Mouse (Mus musculus) ovary, postnatal 10 days (tissue): Measurements from ENCODE around the gene Slc16a1.
"Not testable (repeated sequence)": the region's sequence is repeated elsewhere in the genome, so short reads cannot be mapped to it uniquely, and the experiment has no call there.

Experiments used
- DNase-seq: peaks from one replicate; pipeline ENCODE4 v3.0.0; 2022; ENCODE audit warnings: low spot score

The Slc16a1 gene

GRCm38 (mm10) chr3:104638932-104639748, 672 bp downstream of the Slc16a1 start:
- peak; percentile 33 for DNase-seq

- no peak for DNase-seq
These were observed 1.4 kb downstream of the Slc16a1 start for GRCm38 (mm10) chr3:104639749-104640368.

DNA sequence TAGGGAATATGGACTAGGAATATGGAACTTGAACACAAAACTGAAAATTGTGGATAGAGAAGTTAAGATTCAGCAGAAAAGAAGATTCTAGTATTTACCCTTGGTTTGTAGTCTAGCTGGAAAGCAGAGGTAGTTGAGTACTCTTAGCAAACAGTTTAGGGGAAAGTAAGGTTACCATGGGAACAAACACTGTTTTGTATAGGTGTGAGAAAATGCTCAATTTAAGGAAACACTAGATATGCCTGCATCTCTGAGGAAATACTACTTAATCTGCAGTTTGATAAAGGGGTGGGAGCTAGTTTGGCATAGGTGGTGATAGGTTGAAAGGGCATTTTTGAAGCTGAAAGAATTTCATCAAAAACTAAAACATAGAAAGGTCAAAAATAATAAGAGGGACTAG, 2.4 kb downstream of the Slc16a1 start:
- no peak for DNase-seq

- DNase-seq = no peak
These were observed 2.8 kb downstream of the Slc16a1 start for GRCm38 (mm10) chr3:104641313-104641712.

- DNase-seq = no peak
These were observed 4.6 kb downstream of the Slc16a1 start for GRCm38 (mm10) chr3:104643113-104643512.

DNA sequence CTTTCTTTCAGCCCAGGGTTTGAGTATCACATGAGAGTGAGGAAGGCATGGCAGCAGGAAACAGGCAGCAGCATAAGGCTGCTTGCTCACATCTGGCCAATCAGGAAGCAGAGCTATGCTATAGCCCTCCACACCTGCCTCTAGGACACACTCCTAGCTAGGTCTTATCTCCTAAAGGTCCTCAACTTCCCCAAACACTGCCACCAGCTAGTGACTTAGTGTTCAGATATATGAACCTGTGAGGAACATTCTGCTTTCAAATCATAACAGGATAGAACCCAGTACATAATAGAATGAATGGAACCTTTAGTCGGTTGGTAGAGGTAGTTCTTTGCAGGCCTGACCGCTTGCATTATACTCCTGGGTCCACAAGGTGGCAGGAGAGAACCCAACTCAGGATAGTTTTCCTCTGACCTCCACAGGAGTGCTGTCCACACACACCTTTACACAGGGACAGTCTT, 5.4 kb downstream of the Slc16a1 start:
- no peak for DNase-seq

DNA sequence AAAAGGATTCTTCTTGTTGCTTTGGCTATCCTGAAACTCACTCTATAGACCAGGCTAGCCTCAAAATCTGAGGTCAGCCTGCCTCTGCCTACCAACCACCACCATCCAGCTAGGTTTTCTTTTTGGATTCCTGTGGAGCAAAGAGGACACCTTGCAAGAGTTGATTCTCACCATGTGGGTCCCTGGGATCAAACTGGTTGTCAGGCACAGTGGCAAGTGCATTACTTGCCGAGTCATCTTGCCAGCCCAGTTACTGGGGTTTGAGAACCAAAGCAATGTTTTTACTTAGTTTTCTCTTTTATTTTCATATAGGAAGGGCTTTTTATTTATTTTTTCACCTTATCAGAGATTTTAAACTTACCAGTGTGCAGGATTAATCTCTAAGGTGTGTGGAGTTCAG, 5.9 kb downstream of the Slc16a1 start:
- no peak for DNase-seq

- no peak for DNase-seq
These were observed 15.8 kb downstream of the Slc16a1 start for GRCm38 (mm10) chr3:104654219-104654618.

GRCm38 (mm10) chr3:104654921-104655320, 16.5 kb downstream of the Slc16a1 start:
- DNase-seq = no peak

DNA sequence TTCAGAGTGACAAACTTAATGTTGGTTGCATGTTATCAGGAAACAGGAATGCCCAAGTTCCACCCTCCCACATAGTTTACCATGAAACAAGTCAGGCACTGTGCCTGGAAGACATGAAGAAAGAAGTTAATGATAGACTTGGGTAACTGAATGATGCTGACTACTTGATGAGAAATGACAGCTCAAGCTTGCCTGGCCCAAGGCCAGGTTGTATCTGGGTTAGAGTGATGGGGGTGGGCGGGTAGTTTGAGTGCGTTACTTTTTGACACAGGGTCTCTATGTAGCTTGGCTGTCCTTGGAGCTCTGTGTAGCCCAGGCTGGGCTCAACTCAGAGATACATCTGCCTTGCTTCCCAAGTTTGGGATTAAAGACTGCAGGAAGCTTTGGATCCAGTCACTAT, 20.2 kb downstream of the Slc16a1 start:
- no peak for DNase-seq

GRCm38 (mm10) chr3:104659758-104660157, 21.3 kb downstream of the Slc16a1 start:
- no peak for DNase-seq

DNA sequence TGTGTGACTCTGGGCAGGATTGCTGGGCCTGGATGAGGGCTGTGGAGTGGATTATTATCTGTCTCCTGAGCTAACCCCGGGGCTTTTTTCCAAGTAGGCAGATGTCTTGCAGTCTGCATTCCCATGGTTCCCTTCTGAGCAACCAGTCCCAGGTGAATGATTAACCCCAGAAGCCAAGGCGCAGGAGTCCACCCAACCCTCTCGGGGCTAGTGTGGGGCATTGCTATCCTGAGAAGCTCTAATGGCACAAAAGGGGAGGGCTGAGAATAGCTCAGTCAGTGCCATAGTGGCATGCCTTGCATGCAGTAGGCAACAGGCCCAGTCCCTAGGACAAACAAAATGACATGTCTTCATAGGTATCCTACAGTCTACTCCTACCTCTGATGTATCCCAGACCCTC, 22.1 kb downstream of the Slc16a1 start:
- DNase-seq = no peak

DNA sequence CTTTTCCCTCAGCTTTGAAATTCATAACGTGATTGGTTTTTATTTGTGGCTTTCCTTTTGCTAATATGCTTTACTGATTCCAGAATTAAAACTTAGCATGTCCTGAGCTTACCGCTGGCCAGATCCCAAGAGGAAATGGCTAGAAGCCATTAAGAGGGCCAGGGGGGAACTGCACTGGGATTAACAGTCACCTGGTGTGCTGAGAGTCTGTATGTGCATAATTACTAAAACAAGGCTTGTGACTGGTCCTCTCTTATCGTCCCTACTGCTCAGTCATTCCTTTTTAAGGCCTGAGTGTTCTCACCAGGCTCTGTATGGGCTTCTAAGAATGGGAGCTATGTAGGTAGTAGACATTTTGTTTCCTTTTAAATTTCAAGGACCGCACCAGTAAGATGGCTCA, 23.5 kb downstream of the Slc16a1 start:
- no peak for DNase-seq

DNA sequence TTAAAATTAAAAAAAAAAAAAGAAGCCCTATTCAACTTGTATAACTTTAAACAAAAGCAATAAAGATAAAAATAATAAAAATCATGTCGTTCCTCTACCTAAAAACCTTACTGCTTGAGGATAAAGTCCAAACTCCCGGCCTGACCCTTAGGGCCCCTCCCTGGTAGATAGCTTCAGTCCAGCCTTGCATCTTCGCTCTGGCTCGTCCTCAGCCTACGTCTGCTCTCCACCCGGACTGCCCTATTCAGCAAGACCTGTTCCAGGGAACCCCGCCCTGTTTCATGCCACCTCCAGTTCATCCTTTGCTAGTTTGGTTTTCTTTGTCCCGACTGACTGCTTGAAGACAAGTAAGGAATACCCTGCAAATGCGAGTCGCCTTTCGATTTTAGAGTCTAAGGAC, 24.5 kb downstream of the Slc16a1 start:
- no peak for DNase-seq

- DNase-seq = no peak
These were observed 28.5 kb downstream of the Slc16a1 start for GRCm38 (mm10) chr3:104666950-104667349.

GRCm38 (mm10) chr3:104667451-104667850, 29.0 kb downstream of the Slc16a1 start:
- DNase-seq = no peak

GRCm38 (mm10) chr3:104668989-104669388, 30.5 kb downstream of the Slc16a1 start:
- DNase-seq = no peak

- no peak for DNase-seq
These were observed 31.4 kb downstream of the Slc16a1 start for GRCm38 (mm10) chr3:104669856-104670182.

DNA sequence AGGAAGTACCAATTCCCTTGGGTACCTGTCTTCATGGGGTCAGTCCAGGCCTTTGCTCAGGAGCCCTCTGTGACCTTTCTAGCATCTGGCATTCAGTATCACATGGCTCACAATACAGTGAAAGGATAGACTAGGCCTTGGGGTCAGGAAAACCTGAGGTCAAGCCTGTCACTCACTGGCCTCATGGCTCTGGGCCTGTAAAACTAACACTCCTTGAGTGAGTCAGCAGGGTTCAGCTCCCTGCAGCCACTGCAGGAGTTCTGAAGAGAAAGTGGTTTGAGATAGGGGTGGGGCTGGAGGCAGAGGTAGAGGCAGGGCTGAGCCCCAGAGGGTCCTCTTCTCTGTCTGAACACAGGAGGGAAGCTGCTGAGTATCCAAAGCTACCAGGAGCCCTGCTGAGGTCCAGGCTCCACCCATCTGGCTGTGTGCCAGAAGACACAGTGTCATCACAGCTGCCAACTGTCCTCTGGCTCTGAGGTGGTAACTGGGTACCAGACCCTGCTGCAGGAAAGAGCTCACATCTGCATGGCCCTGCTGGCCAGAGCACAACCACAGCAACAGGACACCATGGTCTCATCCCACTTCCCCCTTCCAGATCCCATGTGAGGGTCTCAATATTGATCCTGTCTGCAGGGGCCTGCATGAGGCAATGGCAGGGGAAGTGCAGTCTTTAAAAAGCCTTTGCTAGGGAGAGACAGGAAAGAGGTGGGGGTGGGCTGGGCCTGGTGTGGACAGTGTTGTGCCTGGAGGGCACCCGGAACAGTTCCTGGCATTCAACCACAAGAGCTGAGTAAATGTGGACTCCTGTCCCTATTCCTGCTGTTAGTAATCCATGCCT, 31.9 kb downstream of the Slc16a1 start:
- not testable (repeated sequence) for DNase-seq

DNA sequence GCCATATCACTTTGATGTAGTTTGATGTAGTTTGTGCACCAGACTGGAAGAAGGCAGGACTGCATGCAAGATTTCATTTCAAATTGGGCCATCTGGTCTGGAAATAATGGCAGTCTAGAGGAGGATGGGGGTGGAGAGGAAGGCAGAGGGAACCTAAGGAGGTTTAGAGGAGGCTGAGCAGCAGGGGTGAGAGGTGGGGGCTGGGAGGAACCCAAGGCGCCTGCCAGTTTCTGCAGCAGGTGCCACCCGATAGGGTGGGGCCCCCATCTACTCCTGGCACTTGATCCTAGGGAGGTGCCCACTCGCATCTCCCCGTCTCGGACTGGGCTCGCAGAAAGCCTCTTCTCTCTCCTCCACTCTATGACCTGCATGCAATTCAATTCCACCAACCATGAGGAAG, 33.1 kb downstream of the Slc16a1 start:
- no peak for DNase-seq

DNA sequence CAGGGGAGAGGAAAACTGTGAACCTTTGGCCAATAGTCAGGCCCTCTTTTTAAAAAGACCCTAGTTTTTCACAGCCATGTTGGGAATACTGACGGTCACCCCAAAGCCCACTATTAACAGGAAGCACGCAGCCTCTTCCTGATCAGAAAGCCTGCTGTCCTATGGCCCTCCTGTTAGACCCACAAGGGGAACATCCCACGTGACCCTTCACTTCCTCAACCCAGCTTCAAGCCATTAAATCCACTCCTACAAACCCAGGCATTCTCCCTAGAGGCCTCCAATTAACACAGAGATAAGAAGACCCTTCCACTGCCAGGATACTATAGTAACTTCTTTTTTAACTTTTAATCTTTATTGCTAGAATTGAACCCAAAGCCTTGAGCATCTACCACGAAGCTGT, 33.6 kb downstream of the Slc16a1 start:
- no peak for DNase-seq

DNA sequence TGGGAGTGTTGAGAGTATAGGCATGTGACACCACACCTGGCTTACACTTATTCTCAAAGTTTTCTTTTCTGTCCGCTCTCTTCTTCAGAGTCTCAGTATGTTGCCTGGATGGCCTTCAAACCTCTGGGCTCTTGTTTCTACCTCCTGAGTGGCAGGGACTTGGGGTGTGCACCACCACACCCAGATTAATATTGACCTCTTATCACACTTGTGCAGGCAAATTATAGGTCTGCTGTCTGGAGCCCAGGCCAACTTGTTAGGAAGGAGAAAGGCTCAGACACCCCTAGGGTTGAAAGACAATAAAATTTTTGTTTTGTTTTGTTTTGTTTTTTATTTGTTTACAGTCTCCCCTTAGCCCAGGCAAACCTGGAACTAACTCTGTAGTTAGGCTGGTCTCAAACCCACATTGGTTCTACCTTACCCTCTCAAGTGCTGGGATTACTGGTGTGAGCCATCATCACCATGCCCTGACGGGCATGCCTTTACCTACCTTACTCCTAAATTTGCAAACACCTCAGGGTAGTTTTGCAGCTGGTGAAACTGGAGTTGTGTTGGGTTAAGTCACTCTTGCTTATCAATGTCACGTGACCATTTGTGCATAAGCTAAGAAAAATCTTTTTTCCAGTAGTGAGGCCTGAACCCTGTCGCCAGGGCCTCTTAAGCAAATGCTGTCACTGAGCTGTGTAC, 35.3 kb downstream of the Slc16a1 start:
- no peak for DNase-seq
